Mouse (Mus musculus): ENCODE data around the gene Abhd14b. TPM values are rescaled to one million over a fixed set of nuclear protein-coding genes. Genes with fewer than 3 reads are reported as not detected.

The Abhd14b gene
- polyA plus RNA-seq, 2 experiments: 17.3 to 24.9 TPM

DNA sequence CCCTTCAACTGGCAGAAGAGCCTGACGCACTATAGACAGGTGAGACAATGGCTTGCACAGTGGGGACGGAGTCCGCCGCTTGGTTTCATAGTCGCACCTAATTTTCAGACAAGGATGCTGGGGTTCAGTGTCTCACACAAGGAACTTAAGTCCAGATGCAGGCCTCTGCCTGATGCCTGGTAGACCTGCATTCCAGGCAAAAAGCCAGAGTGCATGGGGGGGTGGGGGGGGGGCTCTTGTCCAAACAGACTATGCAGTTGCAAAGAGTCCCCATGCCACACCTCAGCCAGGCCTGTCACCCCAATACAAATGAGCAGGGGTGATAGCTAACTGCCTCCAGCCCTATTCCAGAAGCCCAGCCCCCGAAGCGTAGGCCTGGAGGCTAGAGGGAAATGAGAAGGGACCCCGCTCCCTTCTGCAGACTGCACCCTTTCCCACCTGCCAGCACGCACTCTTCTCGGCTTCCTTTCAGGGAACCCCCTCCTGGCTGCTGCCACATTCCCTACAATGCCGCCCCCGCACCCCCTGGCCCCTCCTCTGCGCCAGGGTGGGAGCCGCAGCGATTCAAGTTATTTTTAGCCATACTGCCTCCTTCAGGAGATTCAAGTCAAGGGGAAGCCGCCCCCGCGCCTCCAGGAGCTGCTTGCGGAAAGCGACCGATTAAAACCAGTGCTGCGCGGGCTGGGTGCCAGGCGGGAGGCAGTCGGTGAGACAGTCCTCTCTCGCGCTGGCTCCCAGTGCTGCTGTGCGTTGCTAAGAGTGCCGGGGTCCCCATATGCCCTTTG, 29.2 kb upstream of the Abhd14b start:
- Histone ChIP-seq H3K27me3 (ENCODE audit: control insufficient read depth, insufficient read depth, low read length) (peaks cover 15% of the 10 kb centered on the region), H3K4me3 (ENCODE audit: insufficient read depth in 1 of 2, low read depth in 2 of 2, low read length in 2 of 2) (no peak overlapping the region), H3K4me1 (replicated peaks; ENCODE audit: control insufficient read depth in 2 of 2, insufficient read depth in 2 of 2, low read length in 1 of 2) (no peaks in the 10 kb centered on the region), H3K9me3 (ENCODE audit: control insufficient read depth, low read length) (no peaks in the 10 kb centered on the region), H3K4me2 (ENCODE audit: low read depth) (peak overlapping the region; percentile 16; the same call in 1 of the 2 replicates), H3K36me3 (replicated peaks; ENCODE audit: control insufficient read depth, insufficient read depth, low read depth) (no peaks in the 10 kb centered on the region), H3K9ac (replicated peaks) (no peak overlapping the region), H3K27ac (no peak overlapping the region)
- TF ChIP-seq EP300 (IDR thresholded peaks at IDR 0.05; ENCODE audit: low read depth) (no peak), CTCF (IDR thresholded peaks at IDR 0.05; ENCODE audit: low read depth) (no peak; the same call in 1 of the 2 replicates)
- no peak for DNase-seq (ENCODE audit: low read depth in 3 of 3, low spot score in 3 of 3)
- 16% methylated on average over 29 of the region's 29 CpGs for WGBS (ENCODE audit: insufficient replicate concordance)
- ATAC-seq (ENCODE audit: insufficient read depth): no peak

DNA sequence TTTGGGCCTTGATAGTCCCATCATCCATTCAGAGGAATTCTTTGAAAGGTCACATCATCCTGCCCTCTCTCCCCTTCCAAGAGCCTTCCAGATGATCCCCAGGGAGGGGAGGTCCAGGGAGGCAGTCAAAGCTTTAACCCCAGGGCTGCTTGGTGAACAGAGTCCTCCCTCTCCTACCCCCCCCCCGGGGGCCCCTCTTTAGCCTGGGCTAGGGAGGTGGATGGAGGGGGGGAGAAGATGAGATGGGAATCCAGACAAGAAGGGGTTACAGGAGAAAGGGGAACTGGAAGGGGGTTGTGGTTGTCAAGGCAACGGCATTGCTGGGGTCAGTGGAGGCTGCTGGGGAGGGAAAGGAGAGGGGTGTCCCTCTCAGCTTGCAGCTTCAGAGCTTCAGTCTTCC, 26.7 kb upstream of the Abhd14b start:
- no peaks in the 10 kb centered on the region for H3K36me3 ChIP-seq (replicated peaks; ENCODE audit: control insufficient read depth, insufficient read depth, low read depth)
- no peak overlapping the region for H3K27ac ChIP-seq
- H3K4me3 ChIP-seq (ENCODE audit: insufficient read depth in 1 of 2, low read depth in 2 of 2, low read length in 2 of 2): no peak overlapping the region
- peaks cover 15% of the 10 kb centered on the region for H3K27me3 ChIP-seq (ENCODE audit: control insufficient read depth, insufficient read depth, low read length)
- no peak for TF ChIP-seq EP300 (IDR thresholded peaks at IDR 0.05; ENCODE audit: low read depth)
- no peak for TF ChIP-seq CTCF (IDR thresholded peaks at IDR 0.05; ENCODE audit: low read depth)
- 0% methylated on average over 2 of the region's 2 CpGs for WGBS (ENCODE audit: insufficient replicate concordance)
- ATAC-seq (ENCODE audit: insufficient read depth): no peak
- no peak for DNase-seq (ENCODE audit: low read depth in 3 of 3, low spot score in 3 of 3)
- no peak overlapping the region for H3K4me2 ChIP-seq (ENCODE audit: low read depth)
- no peaks in the 10 kb centered on the region for H3K4me1 ChIP-seq (replicated peaks; ENCODE audit: control insufficient read depth in 2 of 2, insufficient read depth in 2 of 2, low read length in 1 of 2)
- no peak overlapping the region for H3K9ac ChIP-seq (replicated peaks)
- H3K9me3 ChIP-seq (ENCODE audit: control insufficient read depth, low read length): no peaks in the 10 kb centered on the region

DNA sequence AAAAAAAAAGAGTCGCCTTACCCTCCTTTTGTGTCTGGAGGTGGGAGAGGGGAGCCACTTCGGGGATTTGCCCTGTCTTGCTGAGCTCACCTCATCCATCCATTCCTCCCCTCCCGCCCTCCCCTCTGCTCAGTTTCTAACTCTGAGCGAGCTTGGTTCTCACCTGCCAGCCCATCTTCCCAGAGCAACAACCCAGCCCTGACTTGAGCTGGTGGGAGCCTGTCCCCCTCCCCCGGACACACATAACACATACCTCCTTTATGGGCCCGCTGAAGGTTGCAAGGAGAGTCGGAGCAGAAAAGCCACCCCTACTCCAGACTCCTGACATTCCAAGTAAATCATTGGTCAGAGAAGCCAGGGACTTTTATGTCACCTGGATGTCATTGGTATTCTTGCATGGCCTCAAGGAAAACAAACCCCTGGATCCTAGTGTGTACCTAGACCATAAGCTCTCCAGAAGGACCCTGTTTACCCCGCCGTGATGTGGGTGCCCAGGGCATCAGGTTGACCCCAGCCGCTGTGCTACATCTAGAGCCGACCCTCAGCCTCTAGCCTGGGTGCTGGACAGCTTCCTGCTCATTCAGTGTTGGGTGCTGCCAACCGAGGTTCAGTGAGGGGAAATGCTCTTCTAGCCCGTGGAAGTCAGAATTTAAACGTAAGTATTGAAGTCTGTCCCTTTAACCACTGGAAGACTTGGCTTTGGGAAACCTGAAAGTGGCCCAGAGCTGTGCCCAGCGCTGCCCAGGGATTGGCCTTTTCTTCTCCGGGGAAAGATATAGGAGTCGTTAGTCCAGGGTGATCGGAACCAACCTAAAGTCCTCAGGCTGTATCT, 26.0 kb upstream of the Abhd14b start:
- Histone ChIP-seq H3K9me3 (ENCODE audit: control insufficient read depth, low read length) (no peaks in the 10 kb centered on the region), H3K4me1 (replicated peaks; ENCODE audit: control insufficient read depth in 2 of 2, insufficient read depth in 2 of 2, low read length in 1 of 2) (no peaks in the 10 kb centered on the region), H3K9ac (replicated peaks) (no peak overlapping the region), H3K27me3 (ENCODE audit: control insufficient read depth, insufficient read depth, low read length) (peaks cover 15% of the 10 kb centered on the region), H3K4me2 (ENCODE audit: low read depth) (no peak overlapping the region), H3K27ac (no peak overlapping the region), H3K36me3 (replicated peaks; ENCODE audit: control insufficient read depth, insufficient read depth, low read depth) (no peaks in the 10 kb centered on the region), H3K4me3 (ENCODE audit: insufficient read depth in 1 of 2, low read depth in 2 of 2, low read length in 2 of 2) (no peak overlapping the region)
- no peak for DNase-seq (ENCODE audit: low read depth in 3 of 3, low spot score in 3 of 3)
- 11% methylated on average over 18 of the region's 18 CpGs for WGBS (ENCODE audit: insufficient replicate concordance)
- ATAC-seq (ENCODE audit: insufficient read depth): peak; percentile 9
- TF ChIP-seq EP300 (IDR thresholded peaks at IDR 0.05; ENCODE audit: low read depth) (no peak), CTCF (IDR thresholded peaks at IDR 0.05; ENCODE audit: low read depth) (no peak)

DNA sequence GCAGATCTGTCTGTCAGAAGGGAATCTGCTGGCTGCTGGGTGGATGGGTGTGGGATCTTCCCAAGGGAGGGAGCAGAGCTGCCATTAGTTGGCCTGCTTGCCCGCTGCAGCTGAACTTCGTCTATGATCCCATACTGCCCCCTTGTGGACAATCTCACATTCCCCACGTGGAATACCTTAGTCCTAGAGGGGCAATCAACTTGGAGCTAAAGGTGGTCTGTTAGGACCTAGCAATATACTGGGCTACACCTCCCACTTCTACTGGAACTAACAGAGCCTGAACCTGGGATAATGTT, 25.4 kb upstream of the Abhd14b start:
- no peaks in the 10 kb centered on the region for H3K9me3 ChIP-seq (ENCODE audit: control insufficient read depth, low read length)
- H3K27me3 ChIP-seq (ENCODE audit: control insufficient read depth, insufficient read depth, low read length): peaks cover 15% of the 10 kb centered on the region
- 0% methylated on average over 3 of the region's 3 CpGs for WGBS (ENCODE audit: insufficient replicate concordance)
- H3K36me3 ChIP-seq (replicated peaks; ENCODE audit: control insufficient read depth, insufficient read depth, low read depth): no peaks in the 10 kb centered on the region
- H3K9ac ChIP-seq (replicated peaks): no peak overlapping the region
- H3K4me2 ChIP-seq (ENCODE audit: low read depth): no peak overlapping the region
- DNase-seq (ENCODE audit: low read depth in 3 of 3, low spot score in 3 of 3) (peak; percentile 65 to 69 (median 65)), ATAC-seq (ENCODE audit: insufficient read depth) (peak; percentile 71)
- no peak overlapping the region for H3K27ac ChIP-seq
- H3K4me1 ChIP-seq (replicated peaks; ENCODE audit: control insufficient read depth in 2 of 2, insufficient read depth in 2 of 2, low read length in 1 of 2): no peaks in the 10 kb centered on the region
- TF ChIP-seq EP300 (IDR thresholded peaks at IDR 0.05; ENCODE audit: low read depth) (no peak), CTCF (IDR thresholded peaks at IDR 0.05; ENCODE audit: low read depth) (peak; percentile 96)
- H3K4me3 ChIP-seq (ENCODE audit: insufficient read depth in 1 of 2, low read depth in 2 of 2, low read length in 2 of 2): no peak overlapping the region

DNA sequence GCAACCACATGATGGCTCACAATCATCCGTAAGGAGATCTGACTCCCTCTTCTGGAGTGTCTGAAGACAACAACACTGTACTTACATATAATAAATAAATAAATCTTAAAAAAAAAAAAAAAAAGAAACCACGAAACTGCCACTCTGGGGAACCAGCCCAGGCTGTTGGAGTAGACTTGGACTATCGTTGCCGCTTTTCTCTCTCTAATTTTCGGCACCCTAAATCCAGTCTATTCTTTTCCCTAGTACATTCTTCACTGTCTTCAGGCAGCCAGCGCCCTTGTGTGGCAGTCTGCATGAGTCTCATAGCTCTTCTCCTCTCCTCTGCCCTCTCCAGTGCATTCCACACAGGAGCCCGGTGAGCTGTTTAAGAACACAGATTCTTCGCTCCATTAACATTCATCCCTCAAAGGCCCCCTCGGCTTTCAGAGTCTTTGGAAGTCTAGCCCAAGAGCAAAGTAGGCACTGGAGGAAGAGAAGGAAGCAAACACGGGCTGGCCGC, 18.5 kb upstream of the Abhd14b start:
- WGBS (ENCODE audit: insufficient replicate concordance): 16% methylated on average over 11 of the region's 11 CpGs
- ATAC-seq (ENCODE audit: insufficient read depth) (peak; percentile 33), DNase-seq (ENCODE audit: low read depth in 3 of 3, low spot score in 3 of 3) (no peak)
- TF ChIP-seq CTCF (IDR thresholded peaks at IDR 0.05; ENCODE audit: low read depth) (no peak; the same call in 1 of the 2 replicates), EP300 (IDR thresholded peaks at IDR 0.05; ENCODE audit: low read depth) (no peak)
- peak overlapping the region; percentile 60 for H3K27ac ChIP-seq
- peak overlapping the region; percentile 79 for H3K4me2 ChIP-seq (ENCODE audit: low read depth)
- H3K4me1 ChIP-seq (replicated peaks; ENCODE audit: control insufficient read depth in 2 of 2, insufficient read depth in 2 of 2, low read length in 1 of 2): peaks cover 11 to 30% of the 10 kb centered on the region in 2 experiments
- H3K4me3 ChIP-seq (ENCODE audit: insufficient read depth in 1 of 2, low read depth in 2 of 2, low read length in 2 of 2): peak overlapping the region; percentile 76 to 94
- H3K36me3 ChIP-seq (replicated peaks; ENCODE audit: control insufficient read depth, insufficient read depth, low read depth): peaks cover 28% of the 10 kb centered on the region
- H3K27me3 ChIP-seq (ENCODE audit: control insufficient read depth, insufficient read depth, low read length): no peaks in the 10 kb centered on the region
- no peaks in the 10 kb centered on the region for H3K9me3 ChIP-seq (ENCODE audit: control insufficient read depth, low read length)
- peak overlapping the region; percentile 15; the same call in 1 of the 2 replicates for H3K9ac ChIP-seq (replicated peaks)

Data from liver, embryonic 14.5 days (tissue).